Mouse (Mus musculus) hindbrain, embryonic 16.5 days (tissue): Measurements from ENCODE around the gene Psme1. TPM values are rescaled to one million over a fixed set of nuclear protein-coding genes. Genes with fewer than 3 reads are reported as not detected.

Experiments used
- ATAC-seq: fragments of 200-750 bp; cut with Nextera tagmentation; 2 replicates; pipeline ENCODE4 v1.8.0; 2017; ENCODE audit warnings: moderate TSS enrichment, moderate library complexity
- H3K27ac ChIP-seq: fragments of 300-500 bp; sonication (generic); 2 replicates; pipeline ENCODE4 v1.5.1; 2014; ENCODE audit warnings: low read depth, mild to moderate bottlenecking, control low read depth, low read length, moderate library complexity
- H3K27me3 ChIP-seq: fragments of 300-500 bp; sonication (generic); replicated peaks from 2 replicates; pipeline ENCODE4 v1.6.1; 2014; ENCODE audit warnings: low read length; ENCODE audit not compliant: control insufficient read depth, insufficient read depth
- H3K36me3 ChIP-seq: fragments of 300-500 bp; sonication (generic); 2 replicates; pipeline ENCODE4 v1.6.1; 2014; ENCODE audit warnings: mild to moderate bottlenecking, low read length, moderate library complexity, mixed read lengths; ENCODE audit not compliant: control insufficient read depth, insufficient read depth
- H3K4me1 ChIP-seq: fragments of 300-500 bp; sonication (generic); 2 replicates; pipeline ENCODE4 v1.6.1; 2014; ENCODE audit warnings: low read depth, low read length; ENCODE audit not compliant: control insufficient read depth, insufficient read depth
- H3K4me2 ChIP-seq: fragments of 300-500 bp; sonication (generic); 2 replicates; pipeline ENCODE4 v1.6.1; 2014; ENCODE audit warnings: mild to moderate bottlenecking, low read length, control low read depth, moderate library complexity
- H3K4me3 ChIP-seq: fragments of 300-500 bp; sonication (generic); 2 replicates; pipeline ENCODE4 v1.5.1; 2014; ENCODE audit warnings: mild to moderate bottlenecking, low read length, control low read depth, moderate library complexity
- H3K9ac ChIP-seq: fragments of 300-500 bp; sonication (generic); 2 replicates; pipeline ENCODE4 v1.6.1; 2014; ENCODE audit warnings: low read depth, mild to moderate bottlenecking, control low read depth, low read length, moderate library complexity
- H3K9me3 ChIP-seq: fragments of 300-500 bp; sonication (generic); 2 replicates; pipeline ENCODE4 v1.6.1; 2014; ENCODE audit warnings: mild to moderate bottlenecking, low read length, moderate library complexity; ENCODE audit not compliant: control insufficient read depth
- WGBS: fragments of 180-500 bp; shearing (Covaris S2); extraction: QIAGEN DNeasy Blood & Tissue Kit; methylation state at CpG from one replicate; pipeline ENCODE4 v1.1.7; 2014; 5-methylcytosine and 5-hydroxymethylcytosine counted together
- polyA plus RNA-seq: library from polyadenylated mRNA; unstranded; fragments of >200 nt; fragmentation: Nextera tagmentation; extraction: Ambion mirVana; gene quantifications from 2 replicates; pipeline ENCODE4 v1.2.1, GENCODE M21; 2015

Gene Psme1
- polyA plus RNA-seq, 1 experiment from 2014 or later = 230 TPM

- H3K27ac ChIP-seq = no peak overlapping the region
- H3K27me3 ChIP-seq = no peaks in the 10 kb centered on the region
- H3K36me3 ChIP-seq = peaks cover 49% of the 10 kb centered on the region
- H3K4me3 ChIP-seq = no peak overlapping the region
- no peak for ATAC-seq
- H3K9me3 ChIP-seq = no peaks in the 10 kb centered on the region
- H3K9ac ChIP-seq = no peak overlapping the region
- H3K4me1 ChIP-seq = no peaks in the 10 kb centered on the region
- WGBS = 84% methylated on average over 11 of the region's 11 CpGs
- no peak overlapping the region for H3K4me2 ChIP-seq
Observed at GRCm38 (mm10) chr14:55604823-55605222, 26.9 kb downstream of the Psme1 start.

GRCm38 (mm10) chr14:55605743-55606459 is 28.0 kb downstream of the Psme1 start:
- H3K36me3 ChIP-seq = peaks cover 49% of the 10 kb centered on the region
- H3K4me3 ChIP-seq = no peak overlapping the region
- no peak overlapping the region for H3K27ac ChIP-seq
- H3K9ac ChIP-seq = no peak overlapping the region
- no peaks in the 10 kb centered on the region for H3K4me1 ChIP-seq
- no peaks in the 10 kb centered on the region for H3K9me3 ChIP-seq
- no peak for ATAC-seq
- no peak overlapping the region for H3K4me2 ChIP-seq
- no peaks in the 10 kb centered on the region for H3K27me3 ChIP-seq
- WGBS = 95% methylated on average over 16 of the region's 16 CpGs

GRCm38 (mm10) chr14:55608339-55608738 is 30.4 kb downstream of the Psme1 start:
- H3K36me3 ChIP-seq = peaks cover 29% of the 10 kb centered on the region
- ATAC-seq = no peak
- WGBS = over 99% methylated on average over 6 of the region's 6 CpGs

GRCm38 (mm10) chr14:55613346-55613745 is 35.4 kb downstream of the Psme1 start:
- ATAC-seq = no peak
- 72% methylated on average over 6 of the region's 6 CpGs for WGBS
- H3K27ac ChIP-seq = no peak overlapping the region

More at GRCm38 (mm10) chr14:55608339-55608738, 30.4 kb downstream of the Psme1 start:
- Histone ChIP-seq H3K4me3 (no peak overlapping the region), H3K9ac (no peak overlapping the region), H3K27ac (no peak overlapping the region), H3K4me1 (no peaks in the 10 kb centered on the region), H3K4me2 (no peak overlapping the region), H3K9me3 (no peaks in the 10 kb centered on the region), H3K27me3 (no peaks in the 10 kb centered on the region)

GRCm38 (mm10) chr14:55614565-55615178 is 36.7 kb downstream of the Psme1 start:
- Histone ChIP-seq H3K9me3 (no peaks in the 10 kb centered on the region), H3K27ac (no peak overlapping the region), H3K9ac (no peak overlapping the region), H3K4me3 (no peak overlapping the region), H3K4me2 (no peak overlapping the region), H3K36me3 (no peaks in the 10 kb centered on the region), H3K4me1 (no peaks in the 10 kb centered on the region), H3K27me3 (no peaks in the 10 kb centered on the region)
- ATAC-seq = no peak
- WGBS = 89% methylated on average over 7 of the region's 7 CpGs

More at GRCm38 (mm10) chr14:55613346-55613745, 35.4 kb downstream of the Psme1 start:
- H3K4me2 ChIP-seq = no peak overlapping the region
- H3K9ac ChIP-seq = no peak overlapping the region
- no peaks in the 10 kb centered on the region for H3K4me1 ChIP-seq
- H3K9me3 ChIP-seq = no peaks in the 10 kb centered on the region
- H3K4me3 ChIP-seq = no peak overlapping the region
- peaks cover 8% of the 10 kb centered on the region for H3K36me3 ChIP-seq
- H3K27me3 ChIP-seq = no peaks in the 10 kb centered on the region

- 54% methylated on average over 2 of the region's 2 CpGs for WGBS
Observed at GRCm38 (mm10) chr14:55615876-55616275, 38.0 kb downstream of the Psme1 start.

GRCm38 (mm10) chr14:55616844-55617243 is 38.9 kb downstream of the Psme1 start:
- Histone ChIP-seq H3K36me3 (no peaks in the 10 kb centered on the region), H3K4me3 (no peak overlapping the region), H3K4me2 (no peak overlapping the region), H3K4me1 (no peaks in the 10 kb centered on the region), H3K27me3 (no peaks in the 10 kb centered on the region), H3K9ac (no peak overlapping the region), H3K9me3 (no peaks in the 10 kb centered on the region), H3K27ac (no peak overlapping the region)
- no peak for ATAC-seq
- WGBS = 76% methylated on average over 2 of the region's 2 CpGs

More at GRCm38 (mm10) chr14:55615876-55616275, 38.0 kb downstream of the Psme1 start:
- Histone ChIP-seq H3K27ac (no peak overlapping the region), H3K9me3 (no peaks in the 10 kb centered on the region), H3K4me3 (no peak overlapping the region), H3K9ac (no peak overlapping the region), H3K4me1 (no peaks in the 10 kb centered on the region), H3K4me2 (no peak overlapping the region), H3K36me3 (no peaks in the 10 kb centered on the region), H3K27me3 (no peaks in the 10 kb centered on the region)
- ATAC-seq = no peak

- peak; percentile 89 for ATAC-seq
- Histone ChIP-seq H3K36me3 (no peaks in the 10 kb centered on the region), H3K27me3 (no peaks in the 10 kb centered on the region), H3K4me1 (no peaks in the 10 kb centered on the region), H3K27ac (no peak within 1 kb of the TSS), H3K9ac (peak within 1 kb of the TSS; percentile 25; the same call in 1 of the 2 replicates), H3K9me3 (no peaks in the 10 kb centered on the region), H3K4me2 (peak within 1 kb of the TSS; percentile 44), H3K4me3 (peak within 1 kb of the TSS; percentile 33)
- 19% methylated on average over 21 of the region's 21 CpGs for WGBS
Observed at GRCm38 (mm10) chr14:55617822-55618221, 39.9 kb downstream of the Psme1 start, which contains the start of gene Rec8. Gene Rec8 (plus strand): TSS chr14:55618037.

- H3K4me1 ChIP-seq = no peaks in the 10 kb centered on the region
- H3K27ac ChIP-seq = no peak overlapping the region
- ATAC-seq = peak; percentile 55; the same call in 1 of the 2 replicates
- H3K9me3 ChIP-seq = no peaks in the 10 kb centered on the region
- H3K4me3 ChIP-seq = peak overlapping the region; percentile 33
- peak overlapping the region; percentile 25; the same call in 1 of the 2 replicates for H3K9ac ChIP-seq
- H3K36me3 ChIP-seq = no peaks in the 10 kb centered on the region
- WGBS = 52% methylated on average over 22 of the region's 22 CpGs
- H3K4me2 ChIP-seq = peak overlapping the region; percentile 44
- no peaks in the 10 kb centered on the region for H3K27me3 ChIP-seq
Observed at GRCm38 (mm10) chr14:55618486-55619195, 40.7 kb downstream of the Psme1 start.
